Mouse (Mus musculus) c-Kit-positive CD71-positive TER-119-negative erythroid progenitor cells, embryonic 14.5 days (primary cell): ENCODE data around the gene Gm10053.
"Not testable (repeated sequence)": the region's sequence is repeated elsewhere in the genome, so short reads cannot be mapped to it uniquely, and the experiment has no call there.

Experiments
- DNase-seq: peaks from one replicate; pipeline ENCODE4 v3.0.0-alpha.2; 2013; ENCODE audit warnings: low read depth

Gene Gm10053

DNA sequence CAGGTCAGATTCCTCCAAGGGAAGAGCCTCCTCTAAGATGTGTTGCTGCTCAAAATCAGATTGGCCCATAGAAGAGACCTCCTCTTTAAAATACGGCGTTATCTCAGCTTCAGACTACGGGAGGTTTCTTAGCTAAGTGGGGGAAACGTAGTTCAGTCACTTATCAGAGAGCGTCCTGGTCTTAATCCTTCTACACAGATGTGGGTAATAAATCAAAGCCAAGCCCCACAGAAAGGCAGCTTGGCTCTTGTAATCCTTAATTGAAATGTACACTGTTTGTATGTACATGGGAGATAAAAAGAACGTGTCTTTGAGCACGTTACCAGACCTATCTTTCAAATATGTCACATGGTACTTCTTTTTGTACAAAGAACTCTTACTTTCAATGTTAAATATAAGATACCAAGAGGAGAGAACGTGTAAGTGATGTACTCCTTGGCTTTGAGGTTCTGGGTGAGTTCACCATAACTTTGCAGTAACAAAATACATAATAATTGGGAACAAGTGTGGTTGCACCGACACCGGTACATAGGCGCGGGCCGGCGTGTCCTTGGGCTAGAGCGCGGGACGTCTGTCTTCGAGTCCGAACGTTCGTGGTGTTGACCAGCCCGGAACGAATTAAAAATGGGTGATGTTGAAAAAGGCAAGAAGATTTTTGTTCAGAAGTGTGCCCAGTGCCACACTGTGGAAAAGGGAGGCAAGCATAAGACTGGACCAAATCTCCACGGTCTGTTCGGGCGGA is at the start of gene Gm10053:
Gene Gm10053, plus strand, starts transcription at position 558 of the 742 bp plus-strand sequence.
- not testable (repeated sequence) for DNase-seq

DNA sequence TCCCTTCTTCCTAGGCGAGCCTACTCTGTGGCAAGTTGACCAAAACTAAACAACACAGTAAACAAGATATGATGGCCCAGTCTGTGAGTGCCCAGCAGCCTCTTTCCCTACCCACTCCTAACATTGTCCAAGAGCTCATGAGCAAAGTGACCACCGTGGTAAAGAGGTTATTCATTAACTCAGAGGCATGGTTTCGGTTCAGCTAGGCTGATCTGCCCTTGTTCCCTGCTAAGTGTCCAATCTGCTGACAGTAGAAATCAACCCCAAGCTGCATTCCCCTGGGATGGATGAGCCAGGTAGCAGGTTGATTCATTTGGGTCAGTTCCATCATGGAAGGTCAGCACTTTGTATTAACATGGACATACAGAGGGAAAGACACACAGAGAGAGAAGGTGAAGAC is 33.4 kb upstream of the Gm10053 start:
- no peak for DNase-seq

DNA sequence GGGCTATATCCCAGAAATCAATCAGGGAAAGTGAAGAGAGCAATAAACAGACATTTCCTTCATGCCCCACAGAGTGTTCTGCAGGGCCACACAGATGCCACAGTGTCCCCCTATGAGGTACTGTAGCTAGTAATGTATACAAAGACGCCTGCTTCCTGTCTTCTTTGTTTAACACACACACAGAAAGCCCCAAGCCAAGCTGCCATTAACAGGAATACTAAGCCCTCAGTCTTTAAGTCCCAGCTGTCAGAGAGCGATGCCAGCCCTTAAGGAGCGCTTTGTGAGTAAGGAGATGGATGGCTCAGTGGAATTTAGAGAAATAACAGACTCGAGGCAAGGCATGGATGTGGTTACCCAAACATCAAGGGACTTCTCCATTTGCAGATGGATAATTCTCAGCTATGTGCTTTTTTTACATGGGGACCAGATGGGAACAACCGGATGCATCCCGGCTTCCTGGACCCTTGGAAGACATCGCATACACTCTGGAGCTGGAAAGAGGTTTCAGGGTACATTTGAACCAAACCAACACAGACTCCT is 30.4 kb upstream of the Gm10053 start:
- DNase-seq, result no peak

DNA sequence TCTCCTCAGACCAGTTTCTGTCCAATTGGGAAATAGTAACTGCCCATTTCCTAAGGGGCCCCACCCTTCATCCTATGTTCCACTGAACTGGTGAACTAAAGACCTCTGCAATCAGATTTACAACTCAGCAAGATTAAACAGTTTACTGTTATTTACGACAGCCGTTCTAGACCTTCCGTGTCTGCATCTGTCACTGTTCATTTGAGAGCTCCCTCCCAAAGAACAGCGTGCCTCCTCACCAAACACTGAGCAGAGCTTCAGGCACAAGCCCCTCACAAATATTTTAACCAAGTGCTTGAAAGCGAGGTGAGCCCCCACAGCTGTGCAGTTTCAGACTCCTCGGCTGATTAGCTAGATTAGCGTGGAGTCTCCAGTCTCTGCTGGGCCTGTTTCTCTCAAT is 27.1 kb upstream of the Gm10053 start:
- no peak for DNase-seq

DNA sequence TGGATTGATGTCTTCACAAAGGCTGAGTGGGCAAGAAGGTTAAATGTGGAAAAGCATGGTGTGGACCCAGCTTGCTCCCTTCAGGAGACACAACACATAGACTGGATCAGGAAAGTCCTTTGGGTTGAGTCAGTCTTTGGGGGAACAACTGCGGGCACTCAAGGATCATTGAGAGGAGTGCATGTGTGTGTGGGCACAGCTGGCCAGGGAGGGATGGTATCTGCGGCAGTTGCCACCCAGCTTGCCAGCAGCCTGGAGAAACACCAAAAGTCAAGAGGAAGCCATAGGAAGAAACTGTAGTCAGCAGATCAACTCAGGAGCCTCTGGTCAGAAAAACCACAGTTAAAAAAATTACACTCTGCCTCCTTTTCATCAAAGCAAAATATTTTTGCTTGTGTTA is 26.6 kb upstream of the Gm10053 start:
- DNase-seq, result no peak

DNA sequence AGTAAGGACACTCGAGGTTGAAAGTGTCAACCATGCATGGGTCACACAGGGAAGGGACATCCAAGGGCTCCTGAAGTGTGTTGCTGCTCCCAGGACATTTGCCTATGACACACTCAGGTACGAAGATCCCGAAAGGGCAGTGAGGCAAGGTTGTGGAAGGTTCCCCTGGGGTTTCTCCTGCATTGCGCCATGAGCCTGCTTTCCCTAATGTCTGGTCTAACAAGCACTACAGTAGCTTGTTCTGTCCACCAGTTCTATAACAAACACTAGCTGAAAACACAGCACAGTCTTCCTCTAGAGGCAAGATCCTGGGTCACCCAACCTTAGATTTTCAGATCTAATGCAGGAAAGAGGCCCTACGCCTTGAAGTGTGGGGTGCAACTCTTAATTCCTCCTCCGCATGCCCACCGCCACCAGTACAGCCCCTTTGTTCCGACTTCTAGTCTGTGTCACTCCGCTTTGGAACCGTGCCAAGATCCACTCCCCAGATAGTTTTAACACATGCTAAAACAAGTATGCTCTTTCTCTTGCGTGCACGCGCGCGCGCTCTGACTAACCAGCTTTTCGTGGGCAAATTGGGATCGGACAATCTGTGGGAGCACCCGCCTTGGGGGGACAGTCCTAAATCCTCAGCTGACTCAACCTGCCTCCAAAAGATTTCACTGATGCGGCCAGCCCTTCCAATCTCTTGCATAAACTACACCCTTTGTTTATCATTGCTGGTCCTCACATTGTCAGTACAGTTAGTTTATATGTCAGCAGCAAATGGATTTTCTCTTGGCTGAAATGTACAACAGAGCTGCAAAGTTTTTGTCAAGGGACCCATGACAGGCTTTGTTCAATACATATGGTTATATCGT is 23.8 kb upstream of the Gm10053 start:
- DNase-seq, result no peak

DNA sequence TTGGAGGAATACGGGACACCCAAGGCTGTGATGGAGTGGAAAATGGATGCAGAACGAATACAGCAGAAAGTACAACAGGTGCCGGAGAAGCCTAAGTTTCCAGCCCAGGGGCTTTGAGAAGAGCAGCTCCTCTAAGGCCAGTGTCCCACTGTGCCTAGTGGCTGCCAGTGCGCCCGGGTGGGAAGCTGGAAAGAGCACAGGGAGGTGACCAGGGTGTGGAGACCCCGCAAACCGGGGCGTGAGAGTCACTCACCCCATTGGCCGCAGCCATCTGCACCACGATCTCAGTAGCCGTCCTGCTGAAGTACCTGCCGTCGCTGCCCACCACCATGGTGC is 14.2 kb upstream of the Gm10053 start:
- DNase-seq, result no peak

DNA sequence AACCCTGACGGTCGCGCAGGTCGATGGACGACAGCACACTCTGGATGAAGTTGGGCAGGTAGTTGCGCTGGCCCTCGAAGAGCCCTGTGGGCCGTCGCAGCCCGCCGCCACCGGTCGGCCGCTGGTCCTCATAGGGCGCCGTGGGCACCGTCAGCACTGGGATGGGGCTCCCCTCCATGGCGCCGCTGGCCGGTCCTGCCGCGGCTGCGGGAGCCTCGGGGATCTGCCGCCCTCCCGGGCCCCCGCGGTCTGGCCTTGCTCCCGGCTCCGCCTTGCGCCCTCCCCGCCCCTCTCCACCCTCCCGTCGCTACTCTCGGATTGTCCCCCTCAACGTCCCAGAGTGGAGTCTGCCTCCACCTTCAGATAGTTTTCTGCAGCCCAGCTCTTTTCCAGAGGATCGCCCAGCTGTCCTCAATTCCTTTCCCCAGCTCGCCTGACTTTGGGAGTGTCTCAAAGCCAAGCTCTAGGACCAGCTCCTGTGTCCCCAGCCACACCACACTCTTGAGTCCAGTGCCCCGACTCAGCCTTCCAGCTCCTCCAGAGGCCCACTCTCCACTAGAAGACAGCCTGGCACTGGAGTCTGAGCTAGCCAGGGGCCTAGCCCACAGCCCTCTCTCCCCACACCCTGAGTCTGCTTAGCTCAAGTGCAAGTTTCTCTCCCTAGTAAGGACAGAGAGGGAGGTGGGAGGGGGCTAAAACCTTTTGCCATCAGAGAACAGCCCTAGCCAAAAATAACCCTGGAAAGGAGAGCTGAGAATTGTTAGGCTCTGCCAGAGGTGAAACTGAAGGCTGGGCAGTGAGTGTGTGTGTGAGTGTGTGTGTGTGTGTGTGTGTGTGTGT is 13.7 kb upstream of the Gm10053 start, which contains the start of gene Pgm5:
Gene Pgm5, minus strand, starts transcription at position 244 of the 840 bp plus-strand sequence.
- DNase-seq, result no peak

DNA sequence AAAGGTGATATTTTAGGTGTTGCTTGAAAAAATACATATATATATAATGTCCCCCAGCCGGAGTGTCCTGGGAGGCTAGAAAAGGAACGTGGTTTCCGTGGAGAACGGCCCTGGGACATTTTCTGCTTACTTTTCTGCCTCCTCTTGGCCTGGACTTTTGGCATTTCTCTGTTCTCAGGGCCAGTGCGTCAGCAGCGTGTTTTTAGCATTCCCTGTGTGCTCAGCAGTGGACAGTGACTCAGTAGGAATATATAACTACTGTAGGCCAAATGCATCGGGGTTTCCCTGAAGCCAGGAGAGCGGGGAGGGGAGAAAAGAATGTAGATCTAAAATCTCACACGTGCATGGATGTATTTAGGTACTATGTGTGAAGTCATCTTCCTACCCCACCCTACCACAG is 10.1 kb upstream of the Gm10053 start:
- no peak for DNase-seq

DNA sequence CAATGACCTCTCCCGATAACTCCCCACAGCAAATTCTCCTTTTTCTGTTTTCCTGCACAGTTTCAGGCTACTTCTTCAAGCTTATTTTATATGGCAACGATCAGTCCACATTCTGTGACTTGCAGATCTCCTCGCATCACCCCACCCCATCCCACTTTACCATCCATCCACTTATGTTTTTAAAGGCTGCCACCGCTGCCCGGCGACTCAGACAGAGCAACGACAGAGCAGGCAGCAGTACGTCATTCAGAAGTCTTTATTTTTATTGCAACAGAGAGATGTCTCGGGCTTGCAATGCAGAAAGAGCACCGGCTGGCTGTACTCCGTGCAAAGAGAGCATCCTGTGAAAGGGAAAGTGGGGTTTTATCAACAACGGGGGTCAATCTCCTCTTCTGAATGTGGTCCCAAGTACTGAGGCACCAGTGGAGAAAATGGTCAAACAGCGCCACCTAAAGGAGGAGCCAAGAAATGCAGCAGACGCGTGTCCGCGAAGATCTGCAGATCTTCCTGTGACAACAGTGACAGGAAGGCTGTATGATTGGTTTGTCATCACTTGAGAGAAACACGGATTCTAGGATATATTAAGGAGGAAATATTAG is 4.3 kb upstream of the Gm10053 start:
- DNase-seq, result peak; percentile 44

DNA sequence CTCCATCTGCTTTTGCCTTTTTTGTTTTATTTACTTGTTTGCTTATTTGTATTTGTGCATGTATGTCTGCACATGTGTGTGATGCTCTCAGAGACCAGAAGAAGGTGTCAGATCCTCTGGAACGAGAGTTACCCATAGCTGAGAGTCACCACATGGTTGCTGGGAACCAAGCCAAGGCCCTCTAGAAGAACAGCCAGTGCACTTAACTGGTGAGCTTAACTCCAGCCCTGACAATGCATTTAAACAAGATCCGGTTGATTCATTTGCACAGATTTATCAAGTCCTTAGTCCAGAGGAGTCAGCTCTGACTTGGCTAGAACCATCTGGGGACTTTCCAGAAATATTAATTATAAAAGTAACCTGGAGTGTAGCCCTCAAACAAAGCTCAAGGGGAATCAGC is 1.6 kb upstream of the Gm10053 start:
- DNase-seq, result no peak

DNA sequence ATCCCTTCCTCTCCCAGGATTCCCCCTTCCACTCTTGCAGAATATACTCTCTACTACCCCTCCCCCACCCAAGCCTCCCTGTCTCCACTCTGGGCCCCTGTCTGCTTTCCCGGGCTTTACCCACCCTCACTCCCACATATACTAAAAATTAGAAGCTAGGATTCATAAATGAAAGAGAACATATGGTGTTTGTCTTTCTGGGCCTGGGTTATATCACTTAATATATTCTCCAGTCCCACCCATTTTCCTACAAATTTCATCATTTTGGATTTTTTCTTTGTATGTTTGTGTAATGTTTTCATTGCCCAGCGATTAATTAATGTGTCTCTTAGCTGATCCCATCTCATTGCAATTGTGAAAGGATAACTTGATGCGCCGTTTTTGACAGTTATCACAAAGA is 5.8 kb downstream of the Gm10053 start:
- DNase-seq, result no peak

DNA sequence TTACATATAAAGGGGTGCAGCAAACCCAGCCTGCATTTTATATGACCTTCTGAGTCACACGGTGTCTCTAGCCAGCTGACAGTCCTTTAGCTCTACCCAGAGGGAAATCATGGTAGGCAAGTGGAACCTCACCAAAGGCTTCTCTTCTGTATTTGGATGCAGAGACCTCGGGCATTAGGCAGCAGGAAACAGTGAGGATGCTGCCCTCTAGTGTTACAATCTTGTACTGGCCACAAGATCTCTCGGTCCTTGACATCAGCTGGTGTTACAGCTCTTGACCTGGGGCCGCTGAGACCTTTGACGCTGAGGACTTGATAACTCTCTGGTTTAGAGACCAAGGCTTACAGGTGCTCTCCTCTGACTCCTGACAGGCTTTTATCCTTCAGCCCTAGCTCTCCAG is 10.0 kb downstream of the Gm10053 start:
- DNase-seq, result peak; percentile 17

DNA sequence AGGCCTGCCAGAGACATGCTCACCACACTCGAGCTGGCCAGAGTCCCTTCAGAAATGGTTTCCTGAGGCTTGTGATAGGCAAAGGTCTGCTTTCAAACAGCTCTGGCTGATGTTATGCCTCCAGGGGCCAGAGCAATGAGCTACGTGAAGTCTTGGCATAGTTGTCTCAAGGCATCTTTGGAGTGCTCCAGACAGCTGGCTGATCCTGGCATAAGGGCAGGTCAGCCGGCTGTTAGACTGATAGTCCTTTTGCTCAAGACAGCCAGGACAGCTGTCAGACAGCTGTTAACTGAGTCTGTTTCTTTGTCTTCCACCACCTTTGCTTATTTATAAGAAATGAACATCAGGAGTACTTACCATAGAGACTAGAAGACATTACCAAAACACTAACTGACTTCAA is 11.4 kb downstream of the Gm10053 start:
- DNase-seq, result no peak

DNA sequence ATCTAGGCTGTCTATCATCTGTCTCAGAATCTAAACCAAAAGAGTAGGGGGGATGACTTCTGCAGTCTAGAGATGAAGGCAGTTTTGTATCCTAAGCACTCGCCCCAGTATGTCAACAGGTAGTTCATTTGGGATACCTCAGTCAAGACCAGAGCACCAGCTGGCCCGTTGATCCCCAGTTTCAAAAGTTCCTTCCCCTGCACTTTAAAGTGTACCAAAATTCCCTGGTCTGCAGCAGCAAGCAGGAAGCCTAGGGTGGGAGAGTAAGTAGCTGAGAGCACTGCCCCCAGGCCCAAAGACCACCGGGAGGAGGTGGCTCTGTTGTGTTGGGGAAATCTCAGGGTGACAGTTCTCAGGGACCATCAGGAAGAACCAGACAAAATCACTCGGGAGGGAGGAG is 21.1 kb downstream of the Gm10053 start:
- DNase-seq, result no peak

DNA sequence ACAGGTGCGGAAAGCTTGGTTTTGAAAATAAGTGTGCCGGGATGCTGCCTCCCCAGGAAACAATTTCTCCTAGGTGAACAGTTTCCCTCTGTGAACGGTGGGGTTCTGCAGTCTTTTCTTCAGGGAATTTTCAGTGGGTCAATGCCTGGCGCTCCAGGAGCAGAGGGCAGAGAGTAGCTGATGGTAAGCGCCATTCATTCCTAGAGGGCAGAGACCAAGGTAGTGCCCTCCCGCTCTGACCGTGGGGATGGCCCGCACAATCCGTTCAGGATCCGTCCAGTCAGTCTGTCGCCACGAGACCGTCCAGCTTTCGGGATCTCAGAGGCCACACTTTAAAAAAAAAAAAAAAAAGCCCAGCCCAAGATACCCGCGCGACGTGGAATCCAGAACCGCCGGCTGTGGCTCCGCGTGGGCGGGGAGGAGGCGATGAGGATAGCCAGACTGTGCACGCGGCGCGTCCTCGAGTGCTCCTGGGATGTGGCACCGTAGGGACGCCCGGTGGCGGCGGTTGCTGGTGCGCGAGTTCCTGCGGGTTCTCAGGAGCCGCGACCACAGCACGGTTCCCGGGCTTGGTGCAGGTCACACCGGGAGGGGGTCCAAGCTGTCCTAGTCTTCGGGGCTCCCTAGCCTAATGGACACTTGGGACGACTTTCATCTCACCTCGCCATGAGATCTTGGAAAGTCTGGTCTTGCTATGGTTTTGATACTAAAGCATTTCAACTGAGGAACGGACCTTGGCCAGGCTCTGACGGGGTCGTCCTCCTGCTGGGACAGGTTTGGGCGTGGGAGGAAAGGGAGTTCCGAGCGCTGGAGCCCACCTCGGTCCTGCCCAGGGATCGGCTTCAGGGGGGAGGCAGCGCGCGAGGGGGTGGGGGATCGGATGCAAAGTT is 21.8 kb downstream of the Gm10053 start:
- DNase-seq, result no peak

DNA sequence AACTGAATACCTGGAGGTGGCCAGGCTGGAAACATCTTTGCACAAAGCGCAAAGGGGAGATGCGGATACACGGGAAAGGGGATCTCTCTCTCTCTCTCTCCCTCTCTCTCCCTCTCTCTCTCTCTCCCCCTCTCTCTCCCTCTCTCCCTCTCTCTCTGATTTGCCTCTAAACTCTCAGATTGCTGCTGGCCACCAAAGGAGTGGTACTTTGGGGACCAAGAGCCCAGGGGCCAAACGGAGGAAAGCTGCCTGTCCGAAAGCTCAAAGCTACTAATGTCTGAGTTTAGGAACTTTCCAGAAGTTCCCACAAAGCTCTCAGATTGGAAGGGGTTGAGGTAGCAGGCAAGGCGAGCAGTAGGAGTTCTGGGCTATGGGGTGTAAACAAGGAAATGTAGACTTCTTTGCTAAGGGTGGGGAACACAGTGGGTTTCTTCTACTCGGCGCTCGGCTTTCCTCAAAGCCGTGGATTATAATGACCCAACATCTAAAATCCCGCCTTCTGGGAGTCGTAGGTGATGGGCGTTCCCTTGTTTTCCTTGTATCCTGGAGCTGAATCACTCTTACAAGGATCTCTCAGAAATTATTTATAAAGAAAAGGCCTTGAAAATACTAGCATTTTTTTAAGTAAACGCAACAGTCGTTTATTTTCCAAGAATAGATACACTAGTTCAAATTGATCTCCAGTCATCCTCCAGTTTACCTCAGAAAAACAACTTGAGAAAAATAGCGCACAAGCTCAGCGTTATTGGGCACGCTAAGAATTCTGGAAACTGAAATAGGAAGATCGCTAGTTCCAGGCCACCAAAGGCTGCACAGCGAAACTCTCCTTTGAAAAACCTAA is 22.6 kb downstream of the Gm10053 start:
- no peak for DNase-seq

DNA sequence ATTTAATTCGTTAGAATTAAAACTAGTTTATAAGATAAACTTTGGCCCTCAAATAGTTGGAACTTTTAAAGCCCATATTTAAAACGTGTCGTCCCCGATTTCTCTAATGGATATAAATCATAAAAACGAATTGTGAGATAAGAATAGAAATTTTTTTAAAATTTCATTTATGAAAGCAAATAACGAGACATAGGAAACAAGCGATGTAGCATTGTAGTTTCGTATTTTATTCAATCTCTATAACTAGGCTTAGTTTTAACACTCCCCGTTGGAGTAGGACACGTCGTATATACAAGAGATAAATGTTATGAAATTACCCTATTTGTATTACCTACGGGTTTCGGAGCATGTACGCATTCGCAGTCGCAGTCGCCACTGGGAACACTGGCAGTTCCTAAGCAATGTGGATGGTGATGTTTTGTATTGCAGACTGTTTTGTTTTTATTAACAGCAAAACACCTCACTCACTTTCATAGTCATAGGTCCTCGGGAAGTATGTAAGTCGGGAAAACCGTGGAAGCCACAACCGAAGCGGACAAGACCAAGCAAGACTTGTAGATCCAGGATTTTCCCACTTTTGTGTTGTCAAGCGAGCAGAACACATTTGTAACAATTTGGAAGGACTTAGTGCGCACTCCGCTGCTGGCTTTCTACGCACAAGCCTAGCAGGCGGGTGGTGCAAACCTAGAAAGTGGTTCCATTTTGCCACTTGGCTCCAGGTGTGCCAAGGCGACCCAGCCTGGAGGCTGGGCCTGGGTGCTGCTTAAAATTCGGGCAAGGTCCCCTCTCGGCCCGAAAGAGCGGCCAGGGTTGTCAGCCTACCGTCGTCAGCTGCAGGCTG is 23.5 kb downstream of the Gm10053 start:
- DNase-seq, result no peak
